Mouse (Mus musculus): Measurements from ENCODE around the gene Styk1. TPM values are rescaled to one million over a fixed set of nuclear protein-coding genes. Genes with fewer than 3 reads are reported as not detected.

Gene Styk1
- total RNA-seq (2014; fragmentation: Nextera tagmentation): 0.23 TPM in 1 of 2 replicates, not detected in the other
- 0.27 and 0.35 TPM in 2 replicates for total RNA-seq (2017)
- polyA plus RNA-seq (2012): not detected in 2 replicates

DNA sequence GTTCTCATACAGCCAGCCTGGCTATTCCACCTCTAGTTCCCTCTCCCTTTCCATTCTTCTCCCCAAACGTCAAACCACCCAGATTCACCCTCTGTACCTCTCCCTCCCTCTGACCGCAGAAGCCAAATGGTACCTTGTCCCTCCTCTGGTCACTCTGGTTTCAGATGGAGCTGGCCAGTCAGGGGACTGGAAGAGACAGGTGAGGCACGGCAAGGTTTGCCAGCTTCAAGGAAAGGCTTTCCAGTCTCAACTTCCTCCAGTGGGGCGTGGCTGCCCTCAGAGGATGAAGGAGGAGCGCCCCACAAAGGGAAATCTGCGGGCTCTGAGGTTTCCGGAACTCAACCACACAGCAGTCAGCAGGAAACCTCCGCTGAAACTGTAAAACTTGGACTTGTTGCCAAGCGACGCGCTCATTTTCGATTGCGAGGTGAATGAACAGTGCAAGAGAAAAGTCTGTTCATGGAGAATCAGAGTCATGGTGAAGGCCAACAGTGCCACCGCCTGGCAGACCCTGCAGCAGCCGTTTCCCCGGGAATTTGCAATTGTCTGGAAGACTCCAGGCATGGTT is at the start of gene Styk1:
Gene Styk1, minus strand, starts transcription at position 246 of the 568 bp plus-strand sequence.
- H3K4me1 ChIP-seq (ENCODE audit: insufficient read depth, low read depth, low read length): peaks cover 6% of the 10 kb centered on the region
- ATAC-seq (ENCODE audit: extremely low read depth, insufficient number of reproducible peaks, low FRiP score, poor library complexity, severe bottlenecking) (peak; percentile 85), DNase-seq (ENCODE audit: low spot score) (no peak)
- no peaks in the 10 kb centered on the region for H3K36me3 ChIP-seq (replicated peaks)
- H3K9me3 ChIP-seq (replicated peaks): no peaks in the 10 kb centered on the region
- TF ChIP-seq POLR2AphosphoS5 (IDR thresholded peaks at IDR 0.05; ENCODE audit: insufficient replicate concordance, low read depth, low read length) (no peak), TAL1 (conservative IDR thresholded peaks at IDR 0.05; ENCODE audit: low read depth, low read length) (no peak), CTCF (IDR thresholded peaks at IDR 0.05; ENCODE audit: low read depth, low read length) (no peak), GATA1 (IDR thresholded peaks at IDR 0.05; ENCODE audit: borderline replicate concordance, low read length) (no peak), GATA2 (IDR thresholded peaks at IDR 0.05; ENCODE audit: borderline replicate concordance, low read depth, low read length) (no peak)
- H3K27me3 ChIP-seq (ENCODE audit: insufficient read depth, low read length): peaks cover 9% of the 10 kb centered on the region
- H3K4me3 ChIP-seq (ENCODE audit: low read depth, low read length): no peak within 1 kb of the TSS; the same call in 1 of the 2 replicates

DNA sequence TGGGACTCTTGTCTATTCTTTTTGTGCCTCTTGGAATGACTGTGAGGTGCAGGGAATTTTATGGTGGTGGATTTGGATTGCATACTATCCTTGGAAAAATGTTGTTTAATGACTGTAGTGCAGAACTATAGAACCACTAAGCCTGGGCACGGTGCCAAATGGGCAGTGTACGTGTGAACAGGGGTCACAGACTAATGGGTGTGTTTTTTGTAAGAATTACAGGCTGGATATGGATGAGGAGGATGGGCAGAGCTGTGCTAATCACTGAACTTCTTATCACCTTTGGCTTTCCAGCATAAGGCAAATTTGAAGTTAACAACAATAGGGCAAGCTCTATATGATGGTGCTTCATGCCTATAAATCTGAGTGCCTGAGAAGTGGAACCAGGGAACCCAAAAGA is 49.6 kb upstream of the Styk1 start:
- DNase-seq (ENCODE audit: low spot score) (no peak), ATAC-seq (ENCODE audit: extremely low read depth, insufficient number of reproducible peaks, low FRiP score, poor library complexity, severe bottlenecking) (no peak)
- TF ChIP-seq POLR2AphosphoS5 (IDR thresholded peaks at IDR 0.05; ENCODE audit: insufficient replicate concordance, low read depth, low read length) (no peak), GATA2 (IDR thresholded peaks at IDR 0.05; ENCODE audit: borderline replicate concordance, low read depth, low read length) (no peak), GATA1 (IDR thresholded peaks at IDR 0.05; ENCODE audit: borderline replicate concordance, low read length) (no peak), TAL1 (conservative IDR thresholded peaks at IDR 0.05; ENCODE audit: low read depth, low read length) (no peak), CTCF (IDR thresholded peaks at IDR 0.05; ENCODE audit: low read depth, low read length) (no peak)

DNA sequence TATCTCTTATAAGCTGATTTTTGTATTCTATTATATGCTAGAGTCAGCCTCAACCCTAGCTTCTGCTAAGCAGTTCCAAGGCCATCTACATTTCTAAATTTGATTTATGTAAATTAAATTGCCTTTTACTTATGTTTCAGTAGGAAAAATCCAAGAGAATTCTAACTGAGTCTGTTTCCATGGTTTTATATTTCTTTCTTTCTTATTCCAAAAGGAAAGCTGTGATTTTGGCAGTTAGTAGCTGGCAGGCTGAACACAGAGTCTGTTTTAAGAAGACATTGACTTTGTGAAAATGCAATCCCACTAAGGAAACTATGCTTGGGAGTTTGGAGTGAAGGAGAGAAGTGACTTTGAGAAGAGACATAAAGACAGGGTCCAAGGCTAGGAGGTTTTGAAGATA is 49.2 kb upstream of the Styk1 start:
- Histone ChIP-seq H3K9me3 (replicated peaks) (no peaks in the 10 kb centered on the region), H3K4me3 (ENCODE audit: low read depth, low read length) (no peak overlapping the region), H3K27me3 (ENCODE audit: insufficient read depth, low read length) (peaks cover 12% of the 10 kb centered on the region), H3K4me1 (ENCODE audit: insufficient read depth, low read depth, low read length) (no peaks in the 10 kb centered on the region), H3K36me3 (replicated peaks) (no peaks in the 10 kb centered on the region)
- no peak for ATAC-seq (ENCODE audit: extremely low read depth, insufficient number of reproducible peaks, low FRiP score, poor library complexity, severe bottlenecking)
- TF ChIP-seq CTCF (IDR thresholded peaks at IDR 0.05; ENCODE audit: low read depth, low read length) (no peak), GATA2 (IDR thresholded peaks at IDR 0.05; ENCODE audit: borderline replicate concordance, low read depth, low read length) (no peak), TAL1 (conservative IDR thresholded peaks at IDR 0.05; ENCODE audit: low read depth, low read length) (no peak), GATA1 (IDR thresholded peaks at IDR 0.05; ENCODE audit: borderline replicate concordance, low read length) (no peak), POLR2AphosphoS5 (IDR thresholded peaks at IDR 0.05; ENCODE audit: insufficient replicate concordance, low read depth, low read length) (no peak)
- DNase-seq (ENCODE audit: low spot score): no peak

More for the DNA sequence above, 49.6 kb upstream of the Styk1 start:
- Histone ChIP-seq H3K36me3 (replicated peaks) (no peaks in the 10 kb centered on the region), H3K4me3 (ENCODE audit: low read depth, low read length) (no peak overlapping the region), H3K27me3 (ENCODE audit: insufficient read depth, low read length) (peaks cover 11% of the 10 kb centered on the region), H3K4me1 (ENCODE audit: insufficient read depth, low read depth, low read length) (no peaks in the 10 kb centered on the region), H3K9me3 (replicated peaks) (no peaks in the 10 kb centered on the region)

DNA sequence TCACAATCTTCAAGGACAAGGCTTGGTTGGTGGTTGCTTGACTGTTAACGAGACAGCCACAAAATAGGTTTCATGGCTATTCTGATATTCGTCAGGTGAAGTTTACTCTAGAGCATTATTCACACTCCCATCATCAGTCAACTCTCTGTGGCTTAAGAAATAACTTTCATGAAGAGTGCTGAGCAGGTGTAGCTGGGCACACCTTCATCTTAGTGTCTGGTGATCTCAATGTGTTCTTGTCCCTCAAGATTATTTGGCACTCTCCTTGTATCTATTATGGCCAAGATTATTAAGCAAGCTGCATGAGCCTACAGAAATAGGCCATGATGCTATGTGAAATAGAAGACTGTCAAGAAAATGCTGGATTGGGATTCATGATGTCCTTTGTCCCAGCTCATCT is 47.9 kb upstream of the Styk1 start:
- H3K9me3 ChIP-seq (replicated peaks): no peaks in the 10 kb centered on the region
- no peak overlapping the region for H3K4me3 ChIP-seq (ENCODE audit: low read depth, low read length)
- no peak for DNase-seq (ENCODE audit: low spot score)
- no peaks in the 10 kb centered on the region for H3K36me3 ChIP-seq (replicated peaks)
- H3K4me1 ChIP-seq (ENCODE audit: insufficient read depth, low read depth, low read length): peaks cover 3% of the 10 kb centered on the region
- H3K27me3 ChIP-seq (ENCODE audit: insufficient read depth, low read length): peaks cover 12% of the 10 kb centered on the region
- TF ChIP-seq GATA2 (IDR thresholded peaks at IDR 0.05; ENCODE audit: borderline replicate concordance, low read depth, low read length): no peak
- TF ChIP-seq POLR2AphosphoS5 (IDR thresholded peaks at IDR 0.05; ENCODE audit: insufficient replicate concordance, low read depth, low read length): no peak
- TF ChIP-seq GATA1 (IDR thresholded peaks at IDR 0.05; ENCODE audit: borderline replicate concordance, low read length): no peak
- TF ChIP-seq TAL1 (conservative IDR thresholded peaks at IDR 0.05; ENCODE audit: low read depth, low read length): no peak
- no peak for TF ChIP-seq CTCF (IDR thresholded peaks at IDR 0.05; ENCODE audit: low read depth, low read length)
- no peak for ATAC-seq (ENCODE audit: extremely low read depth, insufficient number of reproducible peaks, low FRiP score, poor library complexity, severe bottlenecking)

DNA sequence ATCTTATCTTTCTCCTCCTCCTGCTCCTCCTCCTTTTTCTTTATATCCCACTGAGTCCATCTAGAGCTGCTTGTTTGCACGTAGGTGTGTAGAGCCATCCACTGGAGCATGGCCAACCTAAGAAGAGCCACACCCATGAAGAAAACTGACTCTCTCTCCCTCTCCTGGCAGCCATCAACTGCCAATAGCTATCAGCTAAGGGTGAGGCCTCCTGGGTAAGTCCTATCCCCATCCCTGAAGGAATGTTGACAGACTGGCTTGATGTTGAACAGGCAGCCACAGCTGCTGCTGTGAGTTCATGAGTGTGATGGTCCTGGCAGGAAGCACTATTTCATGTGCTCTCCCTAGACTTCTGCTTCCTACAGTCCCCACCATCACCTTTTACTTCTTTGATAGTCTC is 43.3 kb upstream of the Styk1 start:
- no peak for TF ChIP-seq GATA2 (IDR thresholded peaks at IDR 0.05; ENCODE audit: borderline replicate concordance, low read depth, low read length)
- TF ChIP-seq POLR2AphosphoS5 (IDR thresholded peaks at IDR 0.05; ENCODE audit: insufficient replicate concordance, low read depth, low read length): no peak
- TF ChIP-seq GATA1 (IDR thresholded peaks at IDR 0.05; ENCODE audit: borderline replicate concordance, low read length): no peak
- TF ChIP-seq TAL1 (conservative IDR thresholded peaks at IDR 0.05; ENCODE audit: low read depth, low read length): no peak
- no peak for TF ChIP-seq CTCF (IDR thresholded peaks at IDR 0.05; ENCODE audit: low read depth, low read length)
- DNase-seq (ENCODE audit: low spot score) (no peak), ATAC-seq (ENCODE audit: extremely low read depth, insufficient number of reproducible peaks, low FRiP score, poor library complexity, severe bottlenecking) (no peak)
- Histone ChIP-seq H3K9me3 (replicated peaks) (no peaks in the 10 kb centered on the region), H3K27me3 (ENCODE audit: insufficient read depth, low read length) (peaks cover 6% of the 10 kb centered on the region; the same call in 1 of the 2 replicates), H3K4me1 (ENCODE audit: insufficient read depth, low read depth, low read length) (peaks cover 3% of the 10 kb centered on the region), H3K36me3 (replicated peaks) (no peaks in the 10 kb centered on the region), H3K4me3 (ENCODE audit: low read depth, low read length) (no peak overlapping the region)

DNA sequence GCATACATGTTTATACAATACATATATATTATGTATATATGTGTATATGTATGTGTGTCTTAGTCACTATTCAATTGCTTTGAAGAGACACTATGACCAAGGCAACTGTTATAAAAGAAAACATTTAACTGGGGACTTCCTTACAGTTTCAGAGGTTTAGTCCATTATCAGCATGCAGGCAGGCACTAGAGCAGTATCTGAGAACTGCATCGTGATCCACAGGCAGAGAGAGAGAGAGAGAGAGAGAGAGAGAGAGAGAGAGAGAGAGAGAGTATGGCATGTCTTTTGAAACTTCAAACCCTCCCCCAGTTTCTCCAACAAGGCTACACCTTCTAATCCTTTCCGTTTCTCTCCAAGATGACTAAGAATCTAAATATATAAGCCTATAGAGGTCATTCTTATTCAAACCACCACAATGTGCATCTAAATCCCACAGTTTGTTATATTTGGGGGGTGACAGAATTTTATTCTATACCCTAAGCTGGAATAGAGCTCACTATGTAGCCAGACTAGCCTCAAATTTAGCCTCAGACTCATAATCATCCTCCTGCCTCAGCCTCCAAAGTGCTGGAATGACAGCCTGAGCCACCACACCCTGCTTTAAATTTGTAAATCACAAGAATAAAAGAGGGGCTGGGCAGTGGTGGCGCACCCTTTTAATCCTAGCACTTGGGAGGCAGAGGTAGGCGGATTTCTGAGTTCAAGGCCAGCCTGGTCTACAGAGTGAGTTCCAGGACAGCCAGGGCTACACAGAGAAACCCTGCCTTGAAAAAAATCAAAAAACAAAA is 40.7 kb upstream of the Styk1 start:
- Histone ChIP-seq H3K36me3 (replicated peaks) (no peaks in the 10 kb centered on the region), H3K4me1 (ENCODE audit: insufficient read depth, low read depth, low read length) (peaks cover 9% of the 10 kb centered on the region), H3K27me3 (ENCODE audit: insufficient read depth, low read length) (peaks cover 6% of the 10 kb centered on the region; the same call in 1 of the 2 replicates), H3K4me3 (ENCODE audit: low read depth, low read length) (no peak overlapping the region), H3K9me3 (replicated peaks) (no peaks in the 10 kb centered on the region)
- peak; percentile 17 for ATAC-seq (ENCODE audit: extremely low read depth, insufficient number of reproducible peaks, low FRiP score, poor library complexity, severe bottlenecking)
- TF ChIP-seq GATA1 (IDR thresholded peaks at IDR 0.05; ENCODE audit: borderline replicate concordance, low read length): no peak
- TF ChIP-seq CTCF (IDR thresholded peaks at IDR 0.05; ENCODE audit: low read depth, low read length): no peak
- TF ChIP-seq GATA2 (IDR thresholded peaks at IDR 0.05; ENCODE audit: borderline replicate concordance, low read depth, low read length): no peak
- no peak for TF ChIP-seq POLR2AphosphoS5 (IDR thresholded peaks at IDR 0.05; ENCODE audit: insufficient replicate concordance, low read depth, low read length)
- no peak for TF ChIP-seq TAL1 (conservative IDR thresholded peaks at IDR 0.05; ENCODE audit: low read depth, low read length)
- no peak for DNase-seq (ENCODE audit: low spot score)

All from G1E (cell line).